Mouse (Mus musculus) kidney, adult 2 months (tissue): ENCODE data around the gene Olfr1174-ps.

Experiments used
- CTCF ChIP-seq: fragments of 200-500 bp; conservative IDR thresholded peaks from 2 replicates; pipeline ENCODE4 v1.5.1; 2011; ENCODE audit warnings: low read depth, mild to moderate bottlenecking, control low read depth, low read length, moderate library complexity, mixed read lengths; ENCODE audit not compliant: insufficient read depth, insufficient read length
- POLR2A ChIP-seq: fragments of 200-500 bp; IDR thresholded peaks from one replicate; pipeline ENCODE4 v1.6.1; 2011; ENCODE audit warnings: low read depth, low read length, control low read depth

GRCm38 (mm10) chr2:88279775-88280174 is 35.2 kb downstream of the Olfr1174-ps start, which contains the start of gene Olfr1173:
- TF ChIP-seq CTCF (no peak), POLR2A (no peak)
